Mouse (Mus musculus): ENCODE measurements around the gene Gm8947. TPM values are rescaled to one million over a fixed set of nuclear protein-coding genes. Genes with fewer than 3 reads are reported as not detected.
"Not testable (repeated sequence)": the region's sequence is repeated elsewhere in the genome, so short reads cannot be mapped to it uniquely, and the experiment has no call there.

The Gm8947 gene
- 0.17 and 0.26 TPM in 2 replicates for polyA plus RNA-seq (2012; rRNA removed)

GRCm38 (mm10) chr1:151192075-151192474 is at the start of gene Gm8947:
Gene Gm8947 (plus strand): TSS chr1:151192376.
- H3K27me3 ChIP-seq (ENCODE audit: control insufficient read depth, insufficient read depth, low read length); H3K4me1 ChIP-seq (ENCODE audit: control insufficient read depth, insufficient read depth, low read length); H3K27ac ChIP-seq (ENCODE audit: control insufficient read depth, insufficient read depth, low read depth, low read length); H3K4me3 ChIP-seq (ENCODE audit: control insufficient read depth, low read depth, low read length); H3K36me3 ChIP-seq (ENCODE audit: control insufficient read depth, insufficient read depth, low read length): not testable (repeated sequence)

- no peaks in the 10 kb centered on the region for H3K4me1 ChIP-seq (ENCODE audit: control insufficient read depth, insufficient read depth, low read length)
- no peak overlapping the region for H3K4me3 ChIP-seq (ENCODE audit: control insufficient read depth, low read depth, low read length)
- no peak overlapping the region for H3K27ac ChIP-seq (ENCODE audit: control insufficient read depth, insufficient read depth, low read depth, low read length)
- no peaks in the 10 kb centered on the region for H3K36me3 ChIP-seq (ENCODE audit: control insufficient read depth, insufficient read depth, low read length)
- H3K27me3 ChIP-seq (ENCODE audit: control insufficient read depth, insufficient read depth, low read length), result no peaks in the 10 kb centered on the region
- TF ChIP-seq POLR2A (IDR thresholded peaks at IDR 0.05; ENCODE audit: control insufficient read depth, low read depth, low read length) (no peak), CTCF (IDR thresholded peaks at IDR 0.05; ENCODE audit: control insufficient read depth, insufficient read depth, insufficient replicate concordance, low read depth, low read length) (no peak)
Measured at GRCm38 (mm10) chr1:151144471-151145146, 47.6 kb upstream of the Gm8947 start.

GRCm38 (mm10) chr1:151147801-151148200 is 44.4 kb upstream of the Gm8947 start:
- Histone ChIP-seq H3K4me1 (ENCODE audit: control insufficient read depth, insufficient read depth, low read length) (no peaks in the 10 kb centered on the region), H3K27me3 (ENCODE audit: control insufficient read depth, insufficient read depth, low read length) (no peaks in the 10 kb centered on the region), H3K27ac (ENCODE audit: control insufficient read depth, insufficient read depth, low read depth, low read length) (no peak overlapping the region), H3K4me3 (ENCODE audit: control insufficient read depth, low read depth, low read length) (no peak overlapping the region), H3K36me3 (ENCODE audit: control insufficient read depth, insufficient read depth, low read length) (no peaks in the 10 kb centered on the region)
- TF ChIP-seq POLR2A (IDR thresholded peaks at IDR 0.05; ENCODE audit: control insufficient read depth, low read depth, low read length) (no peak), CTCF (IDR thresholded peaks at IDR 0.05; ENCODE audit: control insufficient read depth, insufficient read depth, insufficient replicate concordance, low read depth, low read length) (no peak)

GRCm38 (mm10) chr1:151150211-151150610 is 42.0 kb upstream of the Gm8947 start:
- no peaks in the 10 kb centered on the region for H3K36me3 ChIP-seq (ENCODE audit: control insufficient read depth, insufficient read depth, low read length)
- H3K4me1 ChIP-seq (ENCODE audit: control insufficient read depth, insufficient read depth, low read length), result no peaks in the 10 kb centered on the region; the same call in 1 of the 2 replicates
- H3K27me3 ChIP-seq (ENCODE audit: control insufficient read depth, insufficient read depth, low read length), result no peaks in the 10 kb centered on the region
- no peak for TF ChIP-seq POLR2A (IDR thresholded peaks at IDR 0.05; ENCODE audit: control insufficient read depth, low read depth, low read length)
- TF ChIP-seq CTCF (IDR thresholded peaks at IDR 0.05; ENCODE audit: control insufficient read depth, insufficient read depth, insufficient replicate concordance, low read depth, low read length), result no peak
- H3K27ac ChIP-seq (ENCODE audit: control insufficient read depth, insufficient read depth, low read depth, low read length), result no peak overlapping the region
- H3K4me3 ChIP-seq (ENCODE audit: control insufficient read depth, low read depth, low read length), result no peak overlapping the region

GRCm38 (mm10) chr1:151151089-151151488 is 41.1 kb upstream of the Gm8947 start:
- no peak overlapping the region for H3K27ac ChIP-seq (ENCODE audit: control insufficient read depth, insufficient read depth, low read depth, low read length)
- H3K27me3 ChIP-seq (ENCODE audit: control insufficient read depth, insufficient read depth, low read length), result no peaks in the 10 kb centered on the region
- no peaks in the 10 kb centered on the region; the same call in 1 of the 2 replicates for H3K4me1 ChIP-seq (ENCODE audit: control insufficient read depth, insufficient read depth, low read length)
- TF ChIP-seq CTCF (IDR thresholded peaks at IDR 0.05; ENCODE audit: control insufficient read depth, insufficient read depth, insufficient replicate concordance, low read depth, low read length) (no peak), POLR2A (IDR thresholded peaks at IDR 0.05; ENCODE audit: control insufficient read depth, low read depth, low read length) (no peak)
- H3K4me3 ChIP-seq (ENCODE audit: control insufficient read depth, low read depth, low read length), result no peak overlapping the region
- no peaks in the 10 kb centered on the region for H3K36me3 ChIP-seq (ENCODE audit: control insufficient read depth, insufficient read depth, low read length)

- TF ChIP-seq CTCF (IDR thresholded peaks at IDR 0.05; ENCODE audit: control insufficient read depth, insufficient read depth, insufficient replicate concordance, low read depth, low read length) (no peak), POLR2A (IDR thresholded peaks at IDR 0.05; ENCODE audit: control insufficient read depth, low read depth, low read length) (no peak)
- H3K4me3 ChIP-seq (ENCODE audit: control insufficient read depth, low read depth, low read length), result no peak overlapping the region
- H3K36me3 ChIP-seq (ENCODE audit: control insufficient read depth, insufficient read depth, low read length), result no peaks in the 10 kb centered on the region
- H3K27ac ChIP-seq (ENCODE audit: control insufficient read depth, insufficient read depth, low read depth, low read length), result no peak overlapping the region
- H3K27me3 ChIP-seq (ENCODE audit: control insufficient read depth, insufficient read depth, low read length), result no peaks in the 10 kb centered on the region
- no peaks in the 10 kb centered on the region; the same call in 1 of the 2 replicates for H3K4me1 ChIP-seq (ENCODE audit: control insufficient read depth, insufficient read depth, low read length)
Measured at GRCm38 (mm10) chr1:151153056-151153652, 39.0 kb upstream of the Gm8947 start.

- H3K27me3 ChIP-seq (ENCODE audit: control insufficient read depth, insufficient read depth, low read length); H3K4me1 ChIP-seq (ENCODE audit: control insufficient read depth, insufficient read depth, low read length); H3K27ac ChIP-seq (ENCODE audit: control insufficient read depth, insufficient read depth, low read depth, low read length); H3K4me3 ChIP-seq (ENCODE audit: control insufficient read depth, low read depth, low read length); H3K36me3 ChIP-seq (ENCODE audit: control insufficient read depth, insufficient read depth, low read length): not testable (repeated sequence)
Measured at GRCm38 (mm10) chr1:151154131-151154530, 38.0 kb upstream of the Gm8947 start.
